Mouse (Mus musculus) bone marrow macrophage, adult 2 months (primary cell): ENCODE measurements around the gene Usp54.

ENCODE experiments used
- CTCF ChIP-seq: IDR thresholded peaks from 2 replicates; pipeline ENCODE4 v1.5.1; 2012; ENCODE audit warnings: low read depth, mild to moderate bottlenecking, low read length, moderate library complexity
- POLR2A ChIP-seq: IDR thresholded peaks from 2 replicates; pipeline ENCODE4 v1.6.1; 2012; ENCODE audit warnings: mild to moderate bottlenecking, low read depth, low read length, borderline replicate concordance

DNA sequence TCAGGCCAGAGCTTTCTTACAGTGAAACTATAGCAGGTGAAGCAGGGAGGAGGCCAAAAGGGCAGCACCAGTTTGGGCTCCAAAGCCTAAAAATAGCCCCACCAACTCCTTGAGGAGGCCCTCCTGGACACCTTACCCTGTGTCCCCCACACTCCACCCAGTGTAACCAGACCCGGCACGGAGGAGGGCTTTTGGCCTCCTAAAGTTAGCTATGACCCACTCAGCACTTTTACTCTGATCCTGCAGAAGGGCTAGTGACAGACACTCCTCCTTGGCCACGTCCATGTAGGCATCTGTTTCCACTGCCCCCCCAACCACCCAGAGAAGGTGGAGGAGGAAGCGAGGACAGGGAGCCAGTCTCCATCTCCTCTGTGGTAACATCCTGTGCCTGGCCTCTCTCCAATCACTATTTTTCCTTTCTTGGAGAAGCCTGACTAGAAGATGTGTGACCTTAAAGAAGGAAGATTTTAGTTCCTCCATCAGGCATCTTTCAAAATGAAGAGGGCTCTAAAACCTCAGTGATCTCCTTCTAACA is 10.9 kb upstream of the Usp54 start:
- no peak for TF ChIP-seq POLR2A
- no peak for TF ChIP-seq CTCF
